Mouse (Mus musculus) ZHBTc4 (cell line): ENCODE data around the gene Lrrc74b.
A peak's percentile ranks its signal among the peaks of the same experiment; 100 is the strongest.

Experiments used
- DNase-seq: peaks from one replicate; pipeline ENCODE4 v3.0.0-alpha.2; 2011; ENCODE audit warnings: low read depth, low spot score

Lrrc74b gene

DNA sequence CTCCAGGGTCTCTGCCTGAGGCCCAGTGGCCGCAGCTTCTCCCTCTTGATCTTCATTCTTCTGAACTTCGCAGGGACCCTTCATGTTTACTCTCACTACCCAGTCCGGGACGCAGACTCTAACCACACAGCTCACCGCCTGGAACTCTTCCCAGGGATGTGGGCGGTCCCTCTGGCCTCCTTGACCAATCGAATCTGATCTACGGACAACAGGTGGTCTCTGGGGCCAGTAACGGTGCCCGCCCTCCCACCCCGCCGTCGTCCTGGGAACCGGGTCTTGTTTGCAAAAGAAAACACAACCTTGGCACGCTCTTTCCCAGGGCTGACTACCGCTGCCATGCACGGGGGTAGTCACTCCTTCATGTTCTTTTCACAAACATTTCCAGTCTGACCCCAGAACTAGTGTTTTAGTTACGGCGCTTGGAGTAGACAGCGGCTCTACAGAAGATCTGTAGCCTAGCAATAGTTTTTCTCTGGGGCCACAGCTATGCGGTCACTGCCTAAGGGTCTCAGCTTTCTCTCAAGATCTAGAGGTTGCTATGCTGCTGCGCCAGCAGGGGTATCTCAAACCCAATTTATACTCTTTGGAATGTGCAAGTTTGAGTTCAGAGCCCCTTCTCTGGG is at the start of gene Lrrc74b:
Gene Lrrc74b, minus strand, starts transcription at position 120 of the 623 bp plus-strand sequence.
- peak; percentile 86 for DNase-seq

DNA sequence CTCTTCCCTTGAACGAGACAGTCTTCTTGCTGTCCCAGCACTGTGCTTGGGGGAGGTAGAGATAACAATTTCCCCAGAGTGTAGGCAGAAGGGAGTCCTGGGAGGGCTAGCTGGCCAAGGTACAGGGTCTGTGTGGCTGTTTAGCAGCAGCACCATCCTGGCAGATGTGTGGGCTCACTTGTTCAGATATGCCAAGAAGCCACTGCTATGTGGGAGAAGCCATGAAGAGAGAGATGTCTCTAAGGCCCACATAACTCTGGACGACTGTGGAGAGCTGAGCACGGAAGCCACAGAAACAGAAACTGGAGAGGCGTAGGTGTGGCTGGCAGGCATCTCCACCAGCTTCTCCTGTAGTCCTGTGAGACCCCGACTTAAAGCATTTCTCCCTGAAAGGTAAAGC is 44.6 kb upstream of the Lrrc74b start:
- DNase-seq, result no peak

DNA sequence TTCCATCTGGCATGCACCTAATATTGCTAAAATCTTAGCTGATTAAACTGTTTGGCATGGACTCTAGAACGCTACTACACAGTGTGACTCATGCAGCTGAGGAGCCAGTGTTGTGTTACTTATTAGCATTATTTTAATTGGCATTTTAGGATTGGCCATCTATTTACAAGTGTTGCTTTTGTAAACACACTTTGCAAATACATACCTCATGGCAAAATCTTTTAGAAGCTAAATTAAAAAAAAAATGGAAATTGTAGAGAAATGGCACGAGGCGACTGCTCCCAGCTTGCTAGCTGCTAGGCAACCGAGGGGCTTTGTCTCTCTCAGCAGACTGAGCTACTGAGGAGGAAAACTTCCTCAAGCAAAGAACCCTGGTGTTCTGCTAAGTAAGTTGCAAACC is 43.9 kb upstream of the Lrrc74b start:
- no peak for DNase-seq

DNA sequence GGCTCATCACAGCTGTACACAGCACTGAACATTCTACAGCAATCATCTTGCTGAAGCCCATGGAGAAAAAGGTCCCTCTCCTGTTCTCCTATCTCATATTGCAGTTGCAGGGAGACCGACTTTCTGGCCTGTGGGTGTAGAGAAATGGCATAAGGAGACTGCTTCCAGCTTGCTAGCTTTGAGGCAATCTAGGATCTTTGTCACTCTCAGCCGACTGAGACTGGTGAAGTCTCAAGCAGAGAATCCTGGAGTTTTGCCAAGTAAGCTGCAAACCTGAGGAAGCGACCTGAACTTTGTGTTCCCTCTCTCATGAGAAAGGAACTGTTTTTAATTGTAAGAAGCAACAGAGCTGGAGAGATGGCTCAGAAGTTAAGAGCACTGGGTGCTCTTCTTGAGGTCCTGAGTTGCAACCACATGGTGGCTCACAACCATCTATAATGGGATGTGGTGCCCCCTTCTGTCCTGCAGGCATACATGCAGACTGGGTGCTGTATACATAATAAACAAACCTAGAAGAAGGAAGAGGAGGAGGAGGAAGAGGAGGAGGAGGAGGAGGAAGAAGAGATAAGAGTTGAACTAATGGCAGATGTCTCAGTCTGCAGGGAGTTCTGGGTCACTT is 40.0 kb upstream of the Lrrc74b start:
- peak; percentile 47 for DNase-seq

DNA sequence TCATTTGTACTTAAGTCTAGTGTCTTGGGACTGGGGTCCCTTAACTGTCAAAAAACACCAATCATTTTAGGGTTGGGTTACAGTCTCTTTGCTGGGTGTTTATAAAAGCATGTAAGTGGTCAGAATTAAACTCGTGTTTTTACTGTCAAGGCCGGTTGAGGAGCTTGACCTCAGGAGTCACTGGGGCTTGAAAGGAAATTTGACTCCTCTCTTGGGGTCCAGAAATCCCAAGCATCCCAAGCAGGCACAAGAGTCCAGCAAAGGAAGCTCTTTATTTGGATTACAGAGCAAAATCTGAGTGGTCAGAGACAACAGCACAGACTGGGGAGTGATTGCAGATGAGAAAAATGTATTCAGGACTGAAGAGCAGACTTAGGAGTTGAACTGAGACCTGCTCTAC is 29.7 kb upstream of the Lrrc74b start:
- DNase-seq, result no peak

DNA sequence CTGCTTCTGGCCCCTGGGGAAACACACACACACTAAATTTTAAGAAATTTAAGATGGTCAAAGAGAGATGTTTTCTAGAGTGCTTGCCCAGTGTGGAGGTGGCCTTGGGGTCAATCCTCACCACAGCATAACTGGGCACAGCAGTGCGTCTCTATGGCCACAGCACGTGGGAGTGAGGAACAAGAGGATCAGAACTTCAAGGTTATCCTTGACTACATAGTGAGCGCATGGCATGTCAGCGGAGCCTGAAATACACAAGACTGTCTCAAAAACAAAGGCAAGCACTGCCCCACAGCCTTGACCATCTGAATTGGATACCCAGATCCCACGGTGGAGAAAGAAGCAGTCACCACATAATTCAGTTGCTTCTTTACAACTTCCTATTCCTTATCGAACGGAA is 23.5 kb upstream of the Lrrc74b start:
- DNase-seq, result no peak

DNA sequence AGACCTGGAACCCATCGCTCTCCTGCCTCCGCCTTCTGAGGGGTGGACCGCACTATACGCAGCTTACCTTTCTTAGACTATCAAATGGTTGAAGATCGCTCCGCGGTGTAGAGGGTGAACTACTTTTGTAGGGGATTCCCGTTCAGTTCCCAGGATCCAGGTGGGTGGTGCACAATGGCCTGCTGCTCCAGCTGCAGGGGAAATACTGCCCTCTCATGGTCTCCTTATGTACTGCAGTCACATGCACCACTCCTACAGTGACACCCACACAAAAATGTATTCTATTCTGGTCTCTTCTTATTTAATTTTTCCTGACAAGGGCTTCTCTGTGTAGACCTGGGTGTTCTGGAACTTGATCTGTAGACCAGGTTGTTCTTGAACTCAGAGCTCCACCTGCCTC is 22.0 kb upstream of the Lrrc74b start, which contains the start of gene Slc7a4:
Gene Slc7a4, minus strand, starts transcription at position 151 of the 400 bp plus-strand sequence.
- DNase-seq, result peak; percentile 92

DNA sequence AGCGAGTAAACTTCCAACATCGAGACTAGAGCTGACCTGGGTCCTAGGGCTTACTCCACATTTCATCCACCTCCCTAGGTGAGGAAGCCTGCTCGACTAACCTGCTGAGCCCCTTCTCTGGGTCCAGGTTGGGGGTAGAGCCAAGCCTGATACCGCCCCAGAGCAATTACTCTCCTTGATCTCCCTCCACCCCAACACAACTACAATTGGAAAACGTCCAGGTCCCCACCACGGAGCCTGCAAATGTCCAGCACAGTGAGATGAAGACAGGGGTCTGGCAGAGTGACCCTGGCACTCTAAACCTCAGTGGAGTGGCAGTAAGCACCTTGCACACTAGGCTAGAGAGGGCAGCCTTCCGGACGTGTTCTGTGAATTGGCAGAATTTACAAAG is 15.8 kb upstream of the Lrrc74b start:
- DNase-seq, result no peak

DNA sequence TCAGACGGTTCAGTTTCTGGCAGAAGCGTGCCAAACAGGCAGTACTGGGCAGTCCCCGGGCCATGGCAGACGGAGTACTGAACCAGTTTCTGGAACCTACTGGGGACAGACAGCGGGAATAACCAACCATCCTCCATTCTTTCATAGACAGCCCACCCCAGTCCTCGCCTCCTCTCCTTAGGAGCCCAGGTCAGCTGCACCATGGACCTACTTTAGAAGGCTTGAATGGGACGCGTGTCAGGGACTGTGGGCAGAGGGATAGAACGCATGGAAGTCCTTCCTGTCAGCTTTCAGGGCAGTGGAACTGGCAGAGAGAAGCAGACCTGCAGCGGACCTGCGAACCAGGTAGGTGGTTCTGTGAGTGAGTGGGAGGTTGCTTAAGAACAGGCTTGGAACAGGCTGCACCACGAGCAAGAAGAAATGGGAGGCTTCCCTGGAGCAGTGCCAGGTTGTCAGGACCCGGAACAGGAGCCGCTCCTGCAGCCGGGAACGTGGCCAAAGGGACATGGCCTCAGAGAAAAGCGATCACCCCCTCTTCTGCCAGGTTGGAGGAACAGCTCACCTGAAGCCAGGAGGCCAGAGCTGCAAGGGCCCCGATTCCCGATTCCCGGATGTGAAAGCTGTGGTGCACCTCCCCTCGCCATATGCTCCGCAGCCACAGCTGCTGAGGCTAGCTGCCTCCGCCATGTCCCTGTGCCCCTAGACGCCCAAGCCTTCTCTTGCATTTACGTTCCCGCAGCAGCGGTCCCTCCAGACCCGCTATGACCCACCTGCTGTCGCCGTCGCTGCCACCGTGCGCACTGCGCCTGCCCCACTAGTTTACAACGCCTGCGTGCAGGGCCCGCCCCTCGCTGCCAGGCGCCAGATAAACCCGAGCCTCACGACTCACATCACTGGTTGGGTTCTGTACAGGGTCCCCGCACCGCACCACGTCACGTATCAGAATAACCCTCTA is 15.1 kb upstream of the Lrrc74b start:
- peak; percentile 59 for DNase-seq

DNA sequence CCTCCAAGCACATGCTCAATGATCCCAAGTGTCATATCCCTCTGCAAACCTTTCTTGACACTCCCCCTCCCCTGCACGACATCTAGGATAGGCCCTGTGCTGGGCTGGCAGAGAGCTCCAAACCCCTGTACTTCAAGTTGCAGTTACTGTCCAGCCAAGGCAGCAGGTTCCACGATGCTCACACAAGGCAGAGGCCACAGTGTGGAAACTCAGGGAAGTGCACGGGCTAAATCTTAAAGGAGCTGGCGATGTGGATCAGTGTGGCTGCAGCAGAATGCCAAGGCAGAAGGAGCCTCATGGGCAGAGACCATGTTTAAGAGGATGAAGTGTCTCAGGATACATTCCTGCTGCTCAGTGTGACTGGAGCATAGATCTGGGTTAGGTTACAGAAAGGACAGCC is 5.1 kb upstream of the Lrrc74b start:
- no peak for DNase-seq

DNA sequence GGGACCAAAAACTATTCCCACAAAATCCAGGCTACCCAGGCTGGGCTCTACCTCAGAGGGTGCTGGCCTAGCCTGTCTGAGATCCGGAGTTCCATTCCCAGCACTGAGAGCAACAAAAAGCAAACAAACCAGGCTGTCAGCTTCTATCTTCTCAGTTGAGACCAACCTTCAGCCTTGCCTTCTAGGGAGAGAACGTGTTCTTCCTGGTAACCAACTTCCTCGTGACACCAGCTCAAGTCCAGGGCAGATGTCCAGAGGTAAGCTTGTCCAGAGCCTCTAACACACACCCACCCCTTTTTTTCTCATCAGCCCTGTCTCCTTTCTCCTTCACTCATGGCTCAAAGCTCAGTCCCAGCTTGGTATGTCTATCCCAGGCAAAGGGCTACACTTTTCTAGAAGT is 3.7 kb upstream of the Lrrc74b start:
- no peak for DNase-seq

DNA sequence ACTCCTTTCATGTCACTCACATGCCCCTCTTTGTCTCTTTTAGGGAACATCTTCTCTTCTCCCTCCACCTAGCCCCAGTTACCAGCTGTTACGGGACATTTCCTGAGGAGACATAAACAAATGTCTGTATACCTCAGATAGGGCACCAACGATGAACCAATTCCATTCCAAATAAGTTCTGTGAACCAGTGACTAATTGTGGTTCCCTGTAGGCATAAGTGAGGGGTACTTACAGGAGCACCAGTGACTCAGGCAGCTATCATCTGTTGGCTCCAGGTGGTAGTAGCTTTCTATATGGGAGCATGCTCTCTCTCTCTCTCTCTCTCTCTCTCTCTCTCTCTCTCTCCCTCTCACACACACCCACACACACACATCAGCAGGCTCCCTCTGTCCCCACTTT is 3.2 kb upstream of the Lrrc74b start:
- DNase-seq, result no peak

DNA sequence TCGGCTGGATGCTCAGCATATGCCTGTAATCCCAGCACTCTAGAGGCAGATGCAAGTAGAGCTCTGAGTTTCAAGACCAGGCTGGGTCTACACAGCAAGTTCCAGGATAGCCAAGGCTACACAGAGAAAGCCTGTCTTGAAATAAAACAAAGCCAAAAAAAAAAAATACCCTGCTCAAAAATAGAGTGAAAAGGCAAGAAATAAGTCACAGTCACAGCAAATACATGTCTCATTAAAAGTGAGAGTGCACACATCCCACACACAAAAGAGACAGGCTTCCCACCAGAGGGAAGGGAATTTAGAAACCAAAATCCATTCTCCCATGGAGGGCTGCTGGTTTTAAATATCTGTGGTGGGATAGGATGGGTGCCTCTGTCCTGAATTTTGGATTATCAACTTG is 2.5 kb upstream of the Lrrc74b start:
- DNase-seq, result no peak

DNA sequence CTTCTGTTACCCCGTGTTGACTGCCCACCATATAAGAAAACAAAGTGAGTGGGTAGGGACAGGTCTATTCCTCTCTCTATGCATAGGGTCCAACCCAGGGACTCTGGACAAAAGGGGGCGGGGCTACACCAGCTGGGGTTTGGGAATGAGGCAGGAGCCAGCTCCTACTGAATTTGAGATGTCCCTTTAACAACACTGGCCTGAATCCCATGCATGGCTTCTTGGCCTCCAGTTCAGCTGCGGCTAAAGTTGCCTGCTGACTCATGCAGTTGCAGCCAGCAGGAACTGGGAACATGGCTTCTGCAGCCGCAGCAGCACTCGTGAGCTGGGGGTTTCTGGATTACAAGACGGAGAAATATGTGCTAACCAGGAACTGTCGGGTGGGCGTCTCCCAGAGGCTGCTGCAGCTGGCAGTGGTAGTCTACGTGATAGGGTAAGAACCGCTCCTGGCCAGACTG is 733 bp upstream of the Lrrc74b start, which contains the start of gene P2rx6:
Gene P2rx6, plus strand, starts transcription at position 135 of the 458 bp plus-strand sequence.
- DNase-seq, result peak; percentile 58

DNA sequence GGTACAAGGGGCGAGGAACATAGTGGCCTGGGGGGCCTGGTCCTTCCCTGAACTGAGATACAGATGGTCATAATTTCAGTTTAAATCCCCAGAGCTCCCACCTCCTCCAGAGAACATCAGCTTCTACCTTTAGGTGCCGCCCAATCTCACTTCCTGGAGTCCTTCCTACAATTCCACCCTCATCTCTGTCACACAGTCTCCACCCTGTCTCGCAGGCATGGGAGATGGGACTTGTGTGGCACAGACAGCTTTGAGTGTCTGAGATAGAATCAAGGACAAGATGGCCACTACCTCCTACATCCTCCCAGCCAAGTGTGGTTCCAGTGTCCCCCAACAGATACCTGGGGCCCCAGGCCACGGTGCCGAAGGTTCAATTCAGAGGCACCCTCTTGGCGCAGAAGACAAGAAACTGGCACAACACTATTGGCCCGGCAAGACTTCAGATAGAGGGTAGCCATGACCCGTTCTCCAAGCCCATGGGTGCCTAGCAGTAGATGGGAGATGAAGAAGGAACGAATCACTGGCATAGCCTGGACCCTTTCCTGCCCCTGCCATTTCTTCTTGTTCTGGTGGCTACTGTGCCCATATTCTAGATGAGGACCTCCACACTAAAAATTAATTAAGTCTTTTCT is 1.5 kb downstream of the Lrrc74b start:
- no peak for DNase-seq

DNA sequence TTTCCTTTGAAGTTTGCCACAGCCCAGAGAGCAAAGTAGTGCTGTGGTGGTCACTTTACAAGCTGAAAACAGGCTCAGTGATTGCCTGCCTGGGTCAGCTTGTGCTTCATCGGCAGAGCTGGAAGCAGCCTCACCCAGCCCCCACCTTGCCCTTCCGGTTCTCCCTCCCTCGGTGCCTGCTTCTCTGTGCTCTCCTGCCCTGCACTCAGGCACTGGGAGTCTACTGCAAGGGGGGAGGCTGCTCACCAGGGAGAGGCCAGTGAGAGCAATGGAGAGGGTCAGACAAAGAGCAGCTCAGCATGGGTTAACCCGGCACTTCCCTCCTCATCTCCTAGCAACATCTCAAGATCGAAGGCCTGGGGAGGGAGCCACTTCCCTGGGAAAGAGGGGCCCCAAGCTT is 2.2 kb downstream of the Lrrc74b start:
- peak; percentile 48 for DNase-seq

DNA sequence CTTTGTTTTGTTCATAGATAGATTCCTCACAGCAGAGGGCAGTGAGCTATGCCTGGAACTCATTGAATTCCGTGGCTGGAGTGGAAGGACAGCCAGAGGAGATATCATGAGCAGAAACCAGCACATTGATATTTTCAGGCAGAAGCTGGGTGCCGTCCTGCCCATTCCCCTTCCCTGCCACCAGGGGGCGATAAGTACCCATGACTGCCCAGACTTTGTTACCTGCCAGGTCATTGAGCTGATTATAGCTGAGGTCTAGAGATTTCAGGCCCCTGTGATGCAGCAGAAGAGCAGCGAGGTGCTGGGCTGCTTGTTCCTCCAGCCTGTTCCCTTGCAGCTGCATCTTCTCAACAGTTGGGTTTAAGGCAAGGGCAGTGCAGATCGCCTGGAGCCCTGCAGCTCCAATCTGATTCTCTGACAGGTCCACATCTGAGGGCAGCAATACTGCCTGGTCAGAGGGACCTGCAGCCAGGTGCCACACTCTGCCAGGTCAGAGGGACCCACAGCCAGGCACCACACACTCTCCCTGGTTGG is 3.0 kb downstream of the Lrrc74b start:
- peak; percentile 80 for DNase-seq

DNA sequence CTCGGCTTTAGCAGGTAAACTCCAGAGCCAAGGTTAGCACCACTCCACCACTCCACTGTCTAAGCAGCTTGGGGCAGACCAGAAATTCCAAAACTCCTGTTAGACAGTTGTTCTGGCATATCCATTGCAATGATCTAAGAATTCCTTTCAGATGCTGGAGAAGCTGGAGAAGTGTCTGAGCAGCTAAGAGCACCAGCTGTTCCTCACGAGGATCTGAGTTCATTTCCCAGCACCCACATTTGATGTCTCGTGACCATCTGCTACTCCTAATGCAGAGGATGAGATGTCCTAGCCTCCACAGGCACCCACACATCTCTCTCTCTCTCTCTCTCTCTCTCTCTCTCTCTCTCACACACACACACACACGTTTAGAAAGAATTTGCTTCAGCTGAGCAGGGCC is 4.1 kb downstream of the Lrrc74b start:
- DNase-seq, result no peak

DNA sequence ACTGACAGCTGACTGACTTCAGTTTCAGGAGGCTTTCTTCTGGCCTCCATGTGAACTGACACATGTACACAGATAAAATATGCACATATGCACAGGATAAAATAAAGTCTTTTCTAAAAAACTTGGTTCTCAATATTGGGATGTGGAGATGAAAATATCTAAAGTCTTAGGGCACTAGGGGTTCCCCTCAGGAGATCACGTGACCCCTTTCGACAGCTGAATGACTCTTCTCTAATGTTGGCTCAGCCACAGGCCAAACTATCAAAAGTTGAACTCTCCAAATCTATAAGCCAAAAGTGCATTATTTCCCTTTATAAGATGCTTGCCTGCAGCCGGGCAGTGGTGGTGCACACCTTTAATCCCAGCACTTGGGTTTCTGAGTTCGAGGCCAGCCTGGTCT is 4.9 kb downstream of the Lrrc74b start:
- DNase-seq, result no peak

DNA sequence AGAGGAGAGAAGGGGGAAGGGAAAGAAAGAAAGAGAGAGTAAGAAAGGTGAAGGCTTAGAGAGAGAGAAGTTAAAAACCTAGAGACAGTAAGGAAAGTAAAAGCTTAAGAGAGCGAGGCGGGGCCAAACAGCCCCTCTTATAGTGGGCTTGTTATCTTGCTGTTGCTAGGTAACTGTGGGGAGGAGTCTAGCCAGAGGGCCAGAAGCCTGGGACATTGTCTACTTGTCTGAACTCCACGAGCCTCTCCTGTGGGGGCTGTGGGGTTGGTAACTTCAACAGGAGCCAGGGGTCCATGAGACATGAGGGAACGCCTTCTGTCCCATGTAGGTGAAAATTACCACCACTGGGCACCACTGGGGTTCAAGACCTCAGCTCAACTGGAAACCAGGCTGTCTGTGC is 6.3 kb downstream of the Lrrc74b start:
- peak; percentile 71 for DNase-seq

DNA sequence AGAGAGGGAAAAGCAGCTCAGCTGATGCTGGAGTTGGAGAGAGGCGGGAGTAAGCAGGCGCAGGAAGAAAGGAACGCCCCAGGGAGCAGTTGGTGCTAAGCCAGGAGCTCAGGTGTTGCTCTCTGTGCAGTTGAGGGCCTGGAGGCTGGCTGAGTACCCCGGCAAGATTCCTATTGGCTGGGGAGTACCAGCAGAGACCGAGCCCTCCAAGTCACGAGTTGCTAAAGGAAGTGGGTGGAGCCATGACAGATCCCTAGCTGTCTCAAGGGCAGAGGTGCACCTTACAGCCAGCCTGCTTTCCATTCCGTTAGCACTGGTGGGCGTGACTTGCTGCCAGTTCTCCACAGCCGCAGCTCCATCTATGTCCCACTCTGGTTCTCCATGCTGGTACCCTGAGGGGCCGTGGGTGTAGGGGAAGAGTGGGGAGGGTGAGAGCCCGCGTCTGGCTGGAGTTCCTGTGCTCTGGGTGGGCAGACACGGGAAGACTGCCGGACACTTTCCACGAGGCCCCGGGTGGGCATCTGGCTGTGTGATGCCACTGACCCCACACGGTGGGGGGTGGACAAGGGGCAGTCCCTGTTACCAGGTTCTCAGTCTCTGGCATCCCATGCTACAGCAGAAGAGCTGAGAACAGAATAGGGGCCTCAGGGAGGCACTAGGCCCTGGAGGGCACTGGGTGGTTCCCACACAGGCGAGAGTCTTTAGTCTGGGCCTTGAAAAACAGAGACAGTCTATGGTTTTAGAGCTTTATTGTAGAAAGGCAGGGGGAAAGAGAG is 6.9 kb downstream of the Lrrc74b start:
- DNase-seq, result peak; percentile 98
